Mouse (Mus musculus): ENCODE results near the gene Scn8a. TPM values are rescaled to one million over a fixed set of nuclear protein-coding genes. Genes with fewer than 3 reads are reported as not detected.
A peak's percentile ranks its signal among the peaks of the same experiment; 100 is the strongest.

Scn8a gene
- polyA plus RNA-seq, 1 experiment from 2014 or later: 5.5 TPM

DNA sequence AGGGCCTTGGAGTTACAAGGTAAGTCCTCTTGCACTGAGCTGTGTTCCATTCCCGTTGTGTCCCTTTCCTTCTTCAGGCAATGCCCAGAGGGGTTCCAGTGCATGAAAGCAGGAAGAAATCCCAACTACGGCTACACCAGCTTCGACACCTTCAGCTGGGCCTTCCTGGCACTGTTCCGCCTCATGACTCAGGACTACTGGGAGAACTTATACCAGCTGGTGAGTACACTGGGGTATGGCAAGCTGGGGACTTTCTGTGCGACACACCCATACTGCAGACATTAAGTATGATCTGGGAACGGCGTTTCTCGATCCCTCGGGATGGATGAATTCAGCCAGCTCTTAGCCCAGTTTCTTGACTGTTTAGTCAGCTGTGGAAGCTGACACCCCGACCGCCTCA is 101.8 kb downstream of the Scn8a start:
- Histone ChIP-seq H3K27ac (no peak overlapping the region), H3K27me3 (no peaks in the 10 kb centered on the region), H3K4me3 (no peak overlapping the region), H3K36me3 (no peaks in the 10 kb centered on the region), H3K9me3 (no peaks in the 10 kb centered on the region), H3K9ac (no peak overlapping the region), H3K4me1 (peaks cover 10% of the 10 kb centered on the region), H3K4me2 (replicated peaks) (no peak overlapping the region)
- WGBS: 76% methylated on average over 11 of the region's 11 CpGs
- ATAC-seq (ENCODE audit: low FRiP score, low read depth): no peak

DNA sequence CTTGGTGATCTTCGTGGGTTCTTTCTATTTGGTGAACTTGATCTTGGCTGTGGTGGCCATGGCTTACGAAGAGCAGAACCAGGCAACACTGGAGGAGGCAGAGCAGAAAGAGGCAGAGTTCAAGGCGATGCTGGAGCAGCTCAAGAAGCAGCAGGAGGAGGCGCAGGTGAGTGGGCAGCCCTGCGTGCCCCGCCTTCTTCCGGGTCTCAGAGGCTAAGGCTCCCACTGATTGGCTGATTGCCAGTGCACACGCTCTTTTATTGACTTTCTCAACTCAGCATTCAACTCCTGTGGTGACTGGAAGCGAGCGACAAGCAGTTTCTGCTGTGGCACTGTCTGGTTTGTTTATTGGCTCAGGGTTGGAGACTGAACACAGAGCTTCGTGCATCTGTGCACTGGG is 103.1 kb downstream of the Scn8a start:
- H3K27ac ChIP-seq: no peak overlapping the region

DNA sequence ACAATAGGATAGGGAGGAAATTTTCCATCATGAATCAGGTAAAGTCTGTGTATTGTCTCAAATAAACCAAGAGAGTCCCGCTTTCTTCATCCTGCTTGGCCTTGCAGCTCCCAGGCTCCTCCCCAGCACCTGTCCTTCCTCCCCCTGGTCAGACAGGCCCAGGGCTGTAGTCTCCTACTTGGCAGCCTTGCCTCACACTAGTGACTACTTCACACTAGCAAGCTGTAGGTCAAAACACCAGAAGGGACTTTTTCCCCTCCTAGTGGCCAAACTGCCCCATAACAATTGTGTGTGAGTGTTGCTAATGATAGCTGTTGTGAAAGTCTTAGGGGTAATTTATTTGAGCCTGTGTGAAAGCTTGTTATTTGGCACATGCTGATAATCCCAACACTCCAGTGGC is 105.0 kb downstream of the Scn8a start:
- WGBS: 79% methylated on average over 1 of the region's 1 CpGs
- Histone ChIP-seq H3K9ac (no peak overlapping the region), H3K4me2 (replicated peaks) (no peak overlapping the region), H3K4me1 (peaks cover 4% of the 10 kb centered on the region), H3K9me3 (no peaks in the 10 kb centered on the region), H3K4me3 (no peak overlapping the region), H3K27ac (no peak overlapping the region), H3K36me3 (no peaks in the 10 kb centered on the region), H3K27me3 (no peaks in the 10 kb centered on the region)
- ATAC-seq (ENCODE audit: low FRiP score, low read depth): no peak

More for the DNA sequence above, 103.1 kb downstream of the Scn8a start:
- peaks cover 10% of the 10 kb centered on the region for H3K4me1 ChIP-seq
- H3K27me3 ChIP-seq: no peaks in the 10 kb centered on the region
- no peaks in the 10 kb centered on the region for H3K36me3 ChIP-seq
- ATAC-seq (ENCODE audit: low FRiP score, low read depth): no peak
- no peak overlapping the region for H3K4me2 ChIP-seq (replicated peaks)
- no peak overlapping the region for H3K9ac ChIP-seq
- H3K4me3 ChIP-seq: no peak overlapping the region
- no peaks in the 10 kb centered on the region for H3K9me3 ChIP-seq
- WGBS: 27% methylated on average over 11 of the region's 11 CpGs

DNA sequence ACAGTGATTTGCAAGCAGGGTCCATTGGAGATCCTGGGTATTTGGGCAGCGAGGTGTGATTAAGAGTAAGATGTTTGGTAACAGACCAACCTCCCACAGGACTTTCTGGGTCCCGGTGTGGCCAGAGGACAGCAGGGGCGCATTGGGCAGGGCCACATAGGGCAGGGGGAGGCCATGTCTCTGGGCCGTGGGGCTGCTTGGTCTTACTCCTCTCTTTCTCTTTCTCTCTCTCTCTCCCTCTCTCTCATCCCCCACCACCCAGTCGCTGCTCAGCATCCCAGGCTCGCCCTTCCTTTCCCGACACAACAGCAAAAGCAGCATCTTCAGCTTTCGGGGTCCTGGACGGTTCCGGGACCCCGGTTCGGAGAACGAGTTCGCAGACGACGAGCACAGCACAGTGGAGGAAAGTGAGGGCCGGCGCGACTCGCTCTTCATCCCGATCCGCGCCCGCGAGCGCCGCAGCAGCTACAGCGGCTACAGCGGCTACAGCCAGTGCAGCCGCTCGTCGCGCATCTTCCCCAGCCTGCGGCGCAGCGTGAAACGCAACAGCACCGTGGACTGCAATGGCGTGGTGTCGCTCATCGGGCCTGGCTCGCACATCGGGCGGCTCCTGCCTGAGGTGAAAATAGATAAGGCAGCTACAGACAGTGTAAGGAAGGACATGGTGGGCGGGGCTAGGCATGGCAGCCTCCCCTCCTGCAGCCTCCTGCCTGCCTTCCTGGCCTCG is 113.9 kb downstream of the Scn8a start:
- Histone ChIP-seq H3K9ac (peak overlapping the region; percentile 70), H3K9me3 (no peaks in the 10 kb centered on the region), H3K27ac (no peak overlapping the region), H3K27me3 (peaks cover 11% of the 10 kb centered on the region; the same call in 1 of the 2 replicates), H3K4me1 (peaks cover 7% of the 10 kb centered on the region), H3K4me3 (peak overlapping the region; percentile 62), H3K36me3 (no peaks in the 10 kb centered on the region), H3K4me2 (replicated peaks) (peak overlapping the region; percentile 82)
- 0% methylated on average over 46 of the region's 46 CpGs for WGBS
- peak; percentile 89 for ATAC-seq (ENCODE audit: low FRiP score, low read depth)

DNA sequence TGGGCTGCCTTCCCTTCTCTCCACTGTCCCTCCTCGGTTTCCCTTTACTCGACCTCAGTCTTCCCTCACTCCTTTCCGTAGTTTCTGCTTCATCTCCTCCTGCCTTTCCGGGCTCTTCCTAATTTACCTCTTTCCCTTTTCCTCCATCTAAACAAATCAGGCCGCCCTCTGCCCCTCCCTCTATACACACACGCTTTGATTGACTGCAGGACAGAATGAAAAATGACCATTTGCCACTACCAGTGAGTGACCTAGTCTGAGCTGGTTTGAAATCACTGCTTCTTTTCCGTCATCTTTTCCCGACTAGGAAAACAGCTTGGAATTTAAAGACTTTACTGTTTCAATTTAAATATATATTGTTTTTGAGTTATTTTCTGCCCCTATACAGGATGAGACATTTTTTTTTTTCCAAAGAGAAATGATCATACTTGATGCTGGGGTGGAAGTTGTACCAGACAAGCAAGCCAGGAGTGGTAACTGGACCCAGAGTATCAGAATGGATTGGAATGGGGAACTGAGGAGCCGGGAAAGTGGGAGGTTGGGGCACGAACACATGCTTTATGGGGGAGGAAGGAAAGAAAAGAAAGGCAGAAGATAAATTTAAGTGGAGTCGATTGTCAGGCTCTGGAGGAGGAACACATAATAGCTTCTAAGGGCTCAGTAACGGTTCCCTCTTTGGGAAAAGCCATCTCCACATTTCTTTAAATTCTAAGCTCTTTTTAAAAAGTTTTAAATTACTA is 114.7 kb downstream of the Scn8a start:
- H3K27me3 ChIP-seq: peaks cover 11% of the 10 kb centered on the region; the same call in 1 of the 2 replicates
- no peak for ATAC-seq (ENCODE audit: low FRiP score, low read depth)
- H3K4me2 ChIP-seq (replicated peaks): peak overlapping the region; percentile 82
- WGBS: 22% methylated on average over 12 of the region's 12 CpGs
- peaks cover 7% of the 10 kb centered on the region for H3K4me1 ChIP-seq
- H3K9me3 ChIP-seq: no peaks in the 10 kb centered on the region
- peak overlapping the region; percentile 62 for H3K4me3 ChIP-seq
- H3K27ac ChIP-seq: no peak overlapping the region
- peak overlapping the region; percentile 70 for H3K9ac ChIP-seq
- no peaks in the 10 kb centered on the region for H3K36me3 ChIP-seq

DNA sequence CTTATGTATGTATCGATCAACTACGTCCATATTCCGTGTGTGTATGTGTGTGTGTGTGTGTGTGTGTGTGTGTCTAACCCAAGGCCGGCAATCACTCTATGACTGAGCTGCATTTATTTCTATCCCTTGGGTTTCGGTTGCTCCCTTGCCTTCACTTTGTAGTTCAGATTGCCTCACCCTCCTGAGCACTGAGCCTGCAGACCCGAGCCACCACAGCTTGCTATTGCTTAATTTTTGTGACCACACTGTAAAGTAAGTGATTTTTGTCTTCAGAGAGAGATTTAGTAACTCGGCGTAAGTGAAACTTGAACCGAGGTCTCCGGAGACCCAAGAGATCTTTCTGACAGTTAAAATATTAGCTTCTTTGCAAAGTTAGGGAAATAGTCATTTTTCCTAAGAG is 116.8 kb downstream of the Scn8a start:
- 89% methylated on average over 10 of the region's 10 CpGs for WGBS
- Histone ChIP-seq H3K4me3 (no peak overlapping the region), H3K36me3 (no peaks in the 10 kb centered on the region), H3K4me2 (replicated peaks) (no peak overlapping the region), H3K27me3 (peaks cover 11% of the 10 kb centered on the region; the same call in 1 of the 2 replicates), H3K9me3 (no peaks in the 10 kb centered on the region), H3K27ac (no peak overlapping the region), H3K9ac (no peak overlapping the region), H3K4me1 (peaks cover 7% of the 10 kb centered on the region)
- no peak for ATAC-seq (ENCODE audit: low FRiP score, low read depth)

DNA sequence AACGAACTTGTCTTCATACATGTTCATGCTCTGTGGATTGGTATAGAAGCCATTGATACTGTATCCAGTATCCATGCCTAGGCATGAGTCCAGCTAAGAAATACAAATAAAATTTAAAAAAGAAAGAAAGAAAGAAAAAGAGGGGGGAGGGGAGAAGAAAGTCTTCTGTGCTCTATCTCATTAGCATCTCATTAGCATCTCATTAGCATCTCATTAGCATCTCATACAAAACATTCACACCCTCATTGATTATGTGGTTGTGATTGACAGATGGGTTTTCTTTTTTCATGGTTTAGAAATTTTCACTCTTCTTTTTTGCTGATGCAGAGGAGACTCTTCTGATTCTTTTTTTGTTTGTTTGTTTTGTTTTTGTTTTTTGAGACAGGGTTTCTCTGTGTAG is 117.4 kb downstream of the Scn8a start:
- H3K4me1 ChIP-seq: peaks cover 7% of the 10 kb centered on the region
- WGBS: 95% methylated on average over 1 of the region's 1 CpGs
- no peak overlapping the region for H3K27ac ChIP-seq
- no peaks in the 10 kb centered on the region for H3K9me3 ChIP-seq
- H3K27me3 ChIP-seq: peaks cover 11% of the 10 kb centered on the region; the same call in 1 of the 2 replicates
- ATAC-seq (ENCODE audit: low FRiP score, low read depth): no peak
- H3K9ac ChIP-seq: no peak overlapping the region
- no peak overlapping the region for H3K4me3 ChIP-seq
- H3K4me2 ChIP-seq (replicated peaks): no peak overlapping the region
- no peaks in the 10 kb centered on the region for H3K36me3 ChIP-seq

DNA sequence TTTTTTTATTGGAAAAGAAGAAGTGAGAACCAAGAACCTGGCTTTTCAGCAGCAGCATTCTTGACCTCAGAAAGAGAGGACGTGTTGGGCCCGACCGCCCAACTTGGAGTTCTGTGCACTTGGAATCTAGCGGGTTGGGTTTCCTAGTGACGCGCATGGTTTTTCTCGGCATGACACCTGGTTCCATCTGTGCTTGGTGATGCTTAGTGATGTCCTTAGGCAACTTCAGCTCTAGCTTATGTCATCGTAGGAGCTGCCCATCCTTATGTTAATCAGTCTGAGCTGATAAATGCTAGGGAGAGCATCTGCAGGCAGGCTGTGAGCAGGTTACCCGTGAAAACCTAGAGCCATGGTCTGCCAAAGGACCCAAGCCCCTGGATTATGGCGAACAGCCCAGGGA is 120.6 kb downstream of the Scn8a start:
- peaks cover 2% of the 10 kb centered on the region; the same call in 1 of the 2 replicates for H3K27me3 ChIP-seq
- no peak overlapping the region for H3K4me2 ChIP-seq (replicated peaks)
- WGBS: 92% methylated on average over 10 of the region's 10 CpGs
- no peak overlapping the region for H3K27ac ChIP-seq
- no peak overlapping the region for H3K4me3 ChIP-seq
- no peaks in the 10 kb centered on the region for H3K4me1 ChIP-seq
- H3K36me3 ChIP-seq: no peaks in the 10 kb centered on the region
- no peak for ATAC-seq (ENCODE audit: low FRiP score, low read depth)
- no peak overlapping the region for H3K9ac ChIP-seq
- no peaks in the 10 kb centered on the region for H3K9me3 ChIP-seq

DNA sequence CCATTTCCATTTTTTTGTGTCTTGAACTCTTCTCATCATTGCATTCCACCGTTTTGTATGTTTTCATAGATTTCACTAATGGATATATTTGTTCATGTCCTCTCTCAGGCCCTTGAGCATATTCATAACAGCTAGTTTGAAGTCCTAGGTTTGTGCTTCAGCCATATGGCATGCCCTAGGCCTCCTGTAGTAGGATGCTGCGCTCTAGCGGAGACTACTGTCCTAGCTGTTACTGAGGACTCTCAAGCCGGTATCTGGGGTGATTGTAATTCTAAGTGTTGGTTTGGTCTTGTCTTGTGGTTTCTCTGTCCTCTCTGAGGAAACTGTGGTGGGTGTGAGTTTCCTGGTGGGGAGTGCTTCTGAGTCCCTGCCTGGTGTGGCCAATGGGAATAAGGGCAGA is 127.4 kb downstream of the Scn8a start:
- no peak overlapping the region for H3K27ac ChIP-seq
- no peak for ATAC-seq (ENCODE audit: low FRiP score, low read depth)
- no peaks in the 10 kb centered on the region for H3K36me3 ChIP-seq
- H3K9me3 ChIP-seq: no peaks in the 10 kb centered on the region
- H3K4me2 ChIP-seq (replicated peaks): no peak overlapping the region
- H3K4me3 ChIP-seq: no peak overlapping the region
- H3K9ac ChIP-seq: no peak overlapping the region
- H3K27me3 ChIP-seq: no peaks in the 10 kb centered on the region
- 33% methylated on average over 4 of the region's 4 CpGs for whole genome bisulfite sequencing
- no peaks in the 10 kb centered on the region for H3K4me1 ChIP-seq

DNA sequence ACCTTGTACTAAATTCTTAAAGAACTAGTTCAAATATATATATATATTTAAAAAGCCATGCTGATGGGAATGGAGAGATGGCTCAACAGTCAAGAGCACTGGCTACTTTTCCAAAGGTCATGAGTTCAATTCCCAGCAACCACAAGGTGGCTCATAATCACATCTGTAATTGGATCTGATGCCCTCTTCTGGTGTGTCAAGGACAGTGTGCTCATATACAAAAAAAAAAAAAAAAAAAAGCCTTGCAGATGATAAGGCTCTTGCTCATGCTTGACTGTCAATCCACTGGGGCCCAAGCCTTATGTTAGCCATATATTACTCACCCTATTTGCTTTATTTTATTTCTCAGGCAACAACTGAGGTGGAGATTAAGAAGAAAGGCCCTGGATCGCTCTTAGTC is 132.0 kb downstream of the Scn8a start:
- 0 out of 2 replicates have a peak, but pooled peaks cover 2% of the 10 kb centered on the region for H3K4me1 ChIP-seq
- H3K9ac ChIP-seq: no peak overlapping the region
- no peaks in the 10 kb centered on the region for H3K36me3 ChIP-seq
- WGBS: 93% methylated on average over 1 of the region's 1 CpGs
- no peak for ATAC-seq (ENCODE audit: low FRiP score, low read depth)
- no peak overlapping the region for H3K27ac ChIP-seq
- H3K27me3 ChIP-seq: no peaks in the 10 kb centered on the region
- no peak overlapping the region for H3K4me2 ChIP-seq (replicated peaks)
- no peak overlapping the region for H3K4me3 ChIP-seq
- H3K9me3 ChIP-seq: no peaks in the 10 kb centered on the region

DNA sequence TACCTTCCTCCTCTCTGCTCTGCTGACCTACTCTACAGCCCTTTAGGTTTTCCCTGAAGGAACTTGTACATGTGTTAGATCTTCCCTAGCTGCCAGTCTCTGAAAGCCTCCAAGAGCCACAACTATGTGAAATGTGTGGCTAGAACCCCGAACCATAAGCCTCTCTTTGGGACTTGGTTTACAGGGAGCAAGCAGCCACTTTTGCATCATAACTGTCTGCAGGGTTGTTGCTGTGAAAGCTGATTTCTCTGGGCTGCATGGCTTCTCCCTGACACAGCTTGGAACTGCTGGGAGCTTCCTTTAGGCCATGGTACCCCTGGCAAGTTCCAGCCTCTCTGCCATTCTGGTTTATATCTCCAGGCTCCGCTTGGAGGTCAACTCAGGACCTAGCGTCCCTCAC is 132.8 kb downstream of the Scn8a start:
- no peak for ATAC-seq (ENCODE audit: low FRiP score, low read depth)
- Histone ChIP-seq H3K4me3 (no peak overlapping the region), H3K36me3 (no peaks in the 10 kb centered on the region), H3K4me1 (0 out of 2 replicates have a peak, but pooled peaks cover 10% of the 10 kb centered on the region), H3K9me3 (no peaks in the 10 kb centered on the region), H3K27me3 (no peaks in the 10 kb centered on the region), H3K9ac (no peak overlapping the region), H3K4me2 (replicated peaks) (no peak overlapping the region), H3K27ac (no peak overlapping the region)
- 86% methylated on average over 3 of the region's 3 CpGs for WGBS

DNA sequence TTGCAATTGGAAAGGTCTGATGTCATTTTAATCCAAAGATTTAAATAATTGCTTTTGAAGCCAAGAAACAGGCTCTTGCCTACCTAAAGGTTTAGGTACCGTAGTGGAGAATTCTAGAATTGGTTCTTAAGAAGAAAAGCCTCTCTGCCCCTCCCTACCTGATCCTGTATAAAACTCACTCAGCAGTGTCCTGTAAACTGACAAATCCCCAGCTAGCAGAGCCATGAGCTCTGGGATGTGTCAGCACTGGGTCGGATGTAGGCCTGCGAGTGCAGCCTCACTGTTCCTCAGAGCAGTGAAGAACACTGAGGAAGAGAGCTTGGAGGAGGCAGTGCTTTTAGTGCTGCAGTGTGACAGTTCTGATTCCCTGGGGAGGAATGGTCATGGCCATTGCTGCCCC is 134.9 kb downstream of the Scn8a start:
- ATAC-seq (ENCODE audit: low FRiP score, low read depth): no peak
- Histone ChIP-seq H3K27ac (no peak overlapping the region), H3K4me2 (replicated peaks) (no peak overlapping the region), H3K27me3 (no peaks in the 10 kb centered on the region), H3K9ac (no peak overlapping the region), H3K36me3 (no peaks in the 10 kb centered on the region), H3K4me3 (no peak overlapping the region), H3K4me1 (0 out of 2 replicates have a peak, but pooled peaks cover 13% of the 10 kb centered on the region), H3K9me3 (no peaks in the 10 kb centered on the region)
- WGBS: 57% methylated on average over 3 of the region's 3 CpGs

All from limb, embryonic 13.5 days (tissue).